Mouse (Mus musculus) left cerebral cortex, postnatal 36 days (tissue): ENCODE data around the gene Mrpl4. TPM values are rescaled to one million over a fixed set of nuclear protein-coding genes. Genes with fewer than 3 reads are reported as not detected.
"Not testable (repeated sequence)": the region's sequence is repeated elsewhere in the genome, so short reads cannot be mapped to it uniquely, and the experiment has no call there.

ENCODE experiments used
- DNase-seq, 2 experiments: peaks; one replicate each; pipeline ENCODE4 v3.0.0; 2021 to 2022; ENCODE audit warnings: low spot score in 2 of 2, mixed read lengths in 1 of 2
- intact Hi-C: fragments of 180-260 bp; cut with DNase I; formaldehyde crosslinking; loops from one replicate; pipeline ENCODE4 v1.15.1; 2025
- total RNA-seq, 2 experiments: library from RNA; stranded (reverse); gene quantifications; 2 replicates each; pipeline ENCODE4 v1.2.3; 2021

Mrpl4 gene
- total RNA-seq, 2 experiments from 2014 or later = 59.6 to 62.5 TPM

DNA sequence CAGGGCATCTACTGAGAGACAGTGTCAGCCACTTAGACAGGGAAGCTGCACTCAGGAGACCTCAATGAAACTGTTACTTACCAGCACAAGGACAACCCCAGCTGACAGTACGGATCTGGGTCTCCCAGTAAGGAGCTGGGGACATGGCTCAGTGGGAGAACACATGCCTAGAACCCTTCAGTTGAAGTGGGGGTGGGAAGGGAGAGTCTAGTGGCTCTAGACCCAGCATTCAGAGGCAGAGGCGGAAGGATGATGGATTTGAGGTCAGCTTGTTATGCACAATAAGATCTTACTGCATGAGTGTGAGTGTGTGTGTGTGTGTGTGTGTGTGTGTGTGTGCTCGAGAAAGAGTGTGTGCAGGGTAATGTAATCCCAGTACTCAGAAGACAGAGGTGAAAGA, 20.4 kb upstream of the Mrpl4 start:
- intact Hi-C loops = no loop called here

DNA sequence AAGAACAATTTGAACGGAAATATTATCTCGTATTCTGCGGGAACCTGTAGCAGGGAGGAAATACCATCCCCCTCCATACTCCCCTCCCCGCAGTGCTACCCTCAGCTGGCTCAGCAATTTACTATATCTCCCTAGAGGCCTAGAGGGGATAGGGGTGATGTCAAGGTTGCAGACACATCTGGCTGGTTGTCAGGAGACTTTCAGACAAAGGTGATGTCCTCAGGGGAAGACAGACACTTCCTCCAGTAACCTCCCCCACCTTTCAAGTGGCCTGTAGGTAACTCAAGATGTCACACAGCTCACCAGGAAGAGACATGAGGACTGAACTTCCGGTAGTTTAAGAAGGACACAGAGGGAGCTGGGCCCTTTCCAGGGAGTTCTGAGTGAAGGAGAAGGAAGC, 19.4 kb upstream of the Mrpl4 start:
- no peak for DNase-seq
- intact Hi-C loops = no loop called here

More for the DNA sequence above, 20.4 kb upstream of the Mrpl4 start:
- DNase-seq = no peak

- no peak for DNase-seq
- intact Hi-C loops = no loop called here
These were observed 15.4 kb upstream of the Mrpl4 start for GRCm38 (mm10) chr9:20986952-20987686.

GRCm38 (mm10) chr9:20987953-20988352, 14.6 kb upstream of the Mrpl4 start:
- intact Hi-C loops = no loop called here
- DNase-seq = no peak

DNA sequence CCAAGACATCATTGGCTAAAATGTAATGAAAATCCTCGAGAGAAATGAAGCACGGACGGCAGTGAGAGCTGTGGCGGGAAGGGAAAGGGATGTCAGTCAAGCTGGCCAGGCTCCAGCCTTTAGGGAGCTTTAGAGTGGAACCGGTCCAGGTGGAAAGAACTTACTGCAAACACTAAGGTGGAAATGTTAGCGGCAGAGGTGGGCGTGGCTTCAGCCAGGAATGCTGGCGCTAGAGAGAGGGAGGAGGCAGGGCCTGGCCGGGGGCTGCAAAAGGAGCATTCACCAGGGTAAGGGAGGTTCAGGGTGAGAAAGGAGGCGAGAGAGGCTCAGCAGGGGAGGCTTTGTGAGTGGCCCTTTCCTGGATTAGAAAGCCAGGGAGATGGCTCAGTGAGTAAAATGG, 11.7 kb upstream of the Mrpl4 start:
- intact Hi-C loops = no loop called here
- DNase-seq = no peak

DNA sequence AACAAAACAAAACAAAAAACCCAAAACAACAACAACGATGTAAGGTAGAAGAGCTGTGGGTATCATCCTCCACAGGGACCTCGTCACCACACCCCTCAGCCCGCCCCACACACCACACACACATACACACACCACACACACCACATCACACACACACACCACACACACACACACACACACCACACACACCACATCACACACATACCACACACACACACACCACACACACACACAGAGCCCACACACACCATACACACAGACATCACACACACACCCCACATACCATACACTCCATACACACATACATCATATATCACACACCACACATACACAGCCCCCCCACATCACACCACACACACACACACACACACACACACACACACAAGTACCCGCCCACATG, 11.0 kb upstream of the Mrpl4 start:
- DNase-seq = no peak
- intact Hi-C loops = no loop called here

- no peak for DNase-seq
- intact Hi-C loops = no loop called here
These were observed 9.2 kb upstream of the Mrpl4 start for GRCm38 (mm10) chr9:20993165-20993898.

DNA sequence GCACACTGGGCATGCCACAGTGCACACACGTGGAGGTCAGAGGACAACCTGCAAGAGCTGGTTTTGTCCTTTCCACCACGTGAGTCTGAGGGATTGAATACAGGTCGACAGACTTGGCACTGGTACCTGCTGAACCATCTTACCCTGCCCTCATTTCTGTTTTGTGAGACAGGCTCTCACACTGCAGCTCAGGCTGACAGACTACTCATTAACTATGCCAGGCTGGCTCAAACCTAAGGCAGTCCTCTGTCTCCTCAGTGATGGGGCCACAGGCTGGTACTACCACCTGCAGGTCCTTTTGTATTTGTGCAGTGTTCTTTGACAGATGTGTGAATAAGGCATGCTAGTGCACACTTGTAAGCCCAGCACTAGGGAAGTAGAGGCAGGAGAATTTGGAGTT, 7.5 kb upstream of the Mrpl4 start:
- intact Hi-C loops = loop anchor here (5.0 kb wide), 1 partner anchor 93 kb away; no protein-coding TSS in a partner anchor
- DNase-seq = no peak

DNA sequence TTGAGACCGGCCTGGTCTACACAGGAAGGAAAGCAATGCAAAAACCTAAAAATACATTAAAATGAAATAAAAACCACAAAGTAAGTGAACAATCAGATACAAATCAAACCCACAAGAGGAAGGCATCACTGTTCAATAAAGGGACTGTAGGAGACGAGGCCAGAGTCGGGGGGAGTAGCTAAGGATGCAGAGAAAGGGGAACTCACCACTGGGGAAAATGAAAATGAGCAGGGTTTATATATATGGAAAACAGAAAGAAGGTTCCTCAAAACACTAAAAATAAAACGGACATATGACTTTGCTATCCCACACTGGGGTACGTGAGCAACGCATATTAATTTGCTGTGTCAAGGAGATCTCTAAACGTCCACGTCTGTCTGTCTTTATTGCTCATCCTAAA, 5.5 kb upstream of the Mrpl4 start:
- intact Hi-C loops = loop anchor here (5.0 kb wide), 1 partner anchor 95 kb away; no protein-coding TSS in a partner anchor
- DNase-seq = no peak

- not testable (repeated sequence) for DNase-seq
- intact Hi-C loops = loop anchor here (5.0 kb wide), 1 partner anchor 96 kb away; no protein-coding TSS in a partner anchor
These were observed 4.2 kb upstream of the Mrpl4 start for GRCm38 (mm10) chr9:20998337-20998736.

GRCm38 (mm10) chr9:21000811-21001210, 1.7 kb upstream of the Mrpl4 start:
- intact Hi-C loops = no loop called here
- DNase-seq = no peak

DNA sequence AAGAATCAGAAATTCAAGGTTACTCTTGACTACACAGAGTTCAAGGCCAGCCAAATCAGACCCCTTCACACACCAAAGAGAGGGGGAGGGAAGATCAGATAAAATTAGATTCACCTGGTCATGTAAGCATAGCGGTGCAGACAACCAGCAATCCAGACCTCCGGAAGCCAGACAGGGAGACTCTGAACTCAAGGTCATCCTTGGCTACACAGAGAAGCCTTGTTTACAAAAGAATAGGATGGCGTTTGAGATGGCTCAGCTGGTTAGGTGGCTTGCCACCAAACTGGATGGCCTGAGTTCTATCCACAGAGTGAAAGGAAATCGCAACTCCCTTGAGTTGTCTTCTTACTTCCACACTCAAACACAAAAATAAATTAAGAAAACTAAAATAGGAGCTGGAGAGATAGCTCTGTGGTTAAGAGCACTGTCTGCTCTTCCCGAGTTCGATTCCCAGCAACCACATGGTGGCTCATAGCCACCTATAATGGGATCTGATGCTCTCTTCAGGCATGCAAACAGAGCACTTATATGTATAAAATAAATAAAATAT, 812 bp upstream of the Mrpl4 start:
- DNase-seq = no peak
- intact Hi-C loops = loop anchor here (2.0 kb wide), 1 partner anchor 49 kb away; no protein-coding TSS in a partner anchor

DNA sequence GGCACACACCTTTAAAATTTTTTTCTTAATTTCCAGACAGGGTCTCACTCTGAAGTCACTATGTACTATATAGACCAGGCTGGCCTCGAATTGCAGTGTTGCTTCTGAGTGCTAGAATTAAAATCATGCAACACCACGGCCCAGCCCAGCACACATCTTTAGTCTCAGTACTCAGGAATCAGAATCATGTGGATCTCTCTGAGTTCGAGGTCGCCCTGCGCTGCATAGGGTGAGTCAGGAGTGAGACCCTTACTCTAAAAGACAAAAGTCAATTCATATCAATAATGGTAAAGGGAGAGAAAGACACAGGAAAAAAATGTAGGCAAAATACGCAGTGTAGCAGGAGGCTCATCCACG, 290 bp upstream of the Mrpl4 start:
- no peak for DNase-seq
- intact Hi-C loops = loop anchor here (2.0 kb wide), 1 partner anchor 49 kb away; no protein-coding TSS in a partner anchor

GRCm38 (mm10) chr9:21007313-21007952, 4.9 kb downstream of the Mrpl4 start:
- DNase-seq = no peak
- intact Hi-C loops = no loop called here

DNA sequence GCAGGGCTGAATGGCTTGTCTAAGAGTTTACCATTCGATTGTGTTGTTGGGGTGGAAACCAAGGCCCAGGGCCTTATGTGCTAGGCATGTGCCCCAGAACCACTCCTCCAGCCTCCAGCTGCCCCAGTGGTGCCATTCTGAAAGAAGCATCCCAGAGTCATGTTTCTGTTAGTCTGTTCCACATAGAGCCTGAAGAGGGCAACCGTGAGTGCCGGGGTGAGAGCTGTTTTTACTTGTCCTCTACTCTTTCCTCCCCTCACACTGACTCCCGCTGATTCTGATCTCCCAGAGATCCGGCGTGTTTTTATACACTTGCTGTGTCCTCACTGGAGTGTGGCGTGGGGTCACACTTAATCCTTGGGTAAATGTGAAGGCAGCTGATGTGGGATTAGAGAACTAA, 5.5 kb downstream of the Mrpl4 start:
- intact Hi-C loops = no loop called here

DNA sequence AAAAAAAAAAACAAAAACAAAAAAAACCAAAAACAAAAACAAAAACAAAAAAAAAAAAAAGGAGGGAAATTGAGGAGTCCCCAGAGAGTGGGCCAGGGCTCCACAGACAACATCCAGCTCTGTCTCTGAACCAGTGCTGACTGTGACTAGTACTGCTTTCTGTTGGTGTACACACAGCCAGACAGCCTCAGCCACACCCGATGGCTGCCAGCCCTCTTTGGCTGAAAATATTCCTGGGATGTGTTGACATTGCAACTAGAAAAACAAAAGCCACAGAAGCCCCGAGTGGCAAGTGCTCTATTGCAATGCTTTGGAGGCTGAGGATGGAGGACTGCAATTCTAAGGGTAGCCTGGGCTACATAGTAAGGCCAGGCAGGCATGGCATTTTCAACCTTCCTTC, 7.8 kb downstream of the Mrpl4 start:
- intact Hi-C loops = no loop called here
- DNase-seq = no peak

More for the DNA sequence above, 5.5 kb downstream of the Mrpl4 start:
- no peak for DNase-seq

DNA sequence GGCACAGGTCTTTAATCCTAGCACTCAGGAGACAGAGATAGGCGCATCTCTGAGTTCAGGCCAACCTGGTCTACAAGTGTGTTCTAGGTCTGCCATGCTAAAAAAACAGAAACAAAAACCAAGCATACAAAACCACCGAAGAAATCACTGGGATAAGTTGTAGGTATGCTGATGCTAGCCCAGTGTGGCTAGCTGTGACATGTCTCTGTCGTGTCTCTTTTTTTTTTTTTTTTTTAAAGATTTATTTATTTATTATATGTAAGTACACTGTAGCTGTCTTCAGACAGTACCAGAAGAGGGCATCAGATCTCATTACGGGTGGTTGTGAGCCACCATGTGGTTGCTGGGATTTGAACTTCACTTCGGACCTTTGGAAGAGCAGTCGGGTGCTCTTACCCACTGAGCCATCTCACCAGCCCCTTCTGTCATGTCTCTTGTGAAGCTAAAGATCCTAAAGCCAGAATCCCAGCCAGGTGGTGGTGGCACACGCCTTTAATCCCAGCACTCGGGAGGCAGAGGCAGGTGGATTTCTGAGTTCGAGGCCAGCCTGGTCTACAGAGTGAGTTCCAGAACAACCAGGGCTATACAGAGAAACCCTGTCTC, 8.5 kb downstream of the Mrpl4 start:
- DNase-seq, intact Hi-C loops: not testable (repeated sequence)

GRCm38 (mm10) chr9:21011846-21012312, 9.3 kb downstream of the Mrpl4 start:
- peak; percentile 22 to 31 for DNase-seq
- intact Hi-C loops = no loop called here

DNA sequence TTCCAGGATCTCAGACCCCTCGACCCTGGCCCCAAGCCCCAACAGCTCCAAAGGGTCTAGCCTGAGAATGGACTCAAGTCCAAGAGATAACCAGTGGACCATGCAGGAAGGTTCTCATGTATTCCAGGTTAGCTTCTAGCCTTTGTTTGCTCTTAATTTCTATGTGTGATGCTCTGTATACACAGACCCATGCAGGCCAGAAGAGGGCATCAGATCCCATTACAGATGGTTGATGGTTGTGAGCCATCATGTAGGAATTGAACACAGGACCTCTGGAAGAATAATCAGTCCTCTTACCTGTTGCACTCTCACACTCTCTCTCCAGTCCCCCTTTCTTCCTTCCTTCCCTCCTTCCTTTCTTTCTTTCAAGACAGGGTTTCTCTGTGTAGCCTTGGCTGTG, 9.8 kb downstream of the Mrpl4 start:
- intact Hi-C loops = no loop called here
- no peak for DNase-seq
